Mouse (Mus musculus): Measurements from ENCODE around the gene Snurf. TPM values are rescaled to one million over a fixed set of nuclear protein-coding genes. Genes with fewer than 3 reads are reported as not detected.

Gene Snurf
- 1,000 to 10,000 TPM; 2,171 to 2,453 (median 2,384) TPM for total RNA-seq (2022)

GRCm38 (mm10) chr7:60004606-60005330, at the start of gene Snurf, which contains the start of gene Gm38393:
Gene Snurf, minus strand, starts transcription at chr7:60005049.
Gene Gm38393, minus strand, starts transcription at chr7:60005064.
- DNase-seq (ENCODE audit: low spot score in 2 of 2), result peak; percentile 77 to 79

GRCm38 (mm10) chr7:60047481-60048201, 42.8 kb upstream of the Snurf start:
- DNase-seq (ENCODE audit: low spot score in 2 of 2), result peak; percentile 43 to 46

DNA sequence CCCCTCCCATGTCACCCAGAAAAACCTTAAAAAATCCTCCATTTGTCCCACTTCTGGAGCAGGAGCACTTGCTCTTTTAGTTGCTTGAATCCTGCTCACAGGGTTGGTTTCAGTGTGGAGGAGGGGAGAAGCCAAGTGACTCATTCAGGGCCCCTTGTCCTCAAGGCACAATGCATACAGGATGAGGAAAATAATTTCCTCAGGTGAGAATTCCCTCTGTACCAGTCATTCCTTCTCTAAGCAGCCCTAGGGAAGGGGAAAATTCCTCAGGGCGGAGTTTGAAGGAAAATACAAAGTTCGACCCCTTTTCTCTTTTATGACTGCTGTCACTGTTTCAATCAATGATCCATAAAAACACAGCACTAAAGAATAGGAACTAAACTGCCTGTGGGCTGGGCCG, 8.3 kb upstream of the Snurf start:
- DNase-seq (ENCODE audit: low spot score in 2 of 2), result no peak

GRCm38 (mm10) chr7:60007727-60008360, 3.0 kb upstream of the Snurf start:
- DNase-seq (ENCODE audit: low spot score in 2 of 2), result no peak

DNA sequence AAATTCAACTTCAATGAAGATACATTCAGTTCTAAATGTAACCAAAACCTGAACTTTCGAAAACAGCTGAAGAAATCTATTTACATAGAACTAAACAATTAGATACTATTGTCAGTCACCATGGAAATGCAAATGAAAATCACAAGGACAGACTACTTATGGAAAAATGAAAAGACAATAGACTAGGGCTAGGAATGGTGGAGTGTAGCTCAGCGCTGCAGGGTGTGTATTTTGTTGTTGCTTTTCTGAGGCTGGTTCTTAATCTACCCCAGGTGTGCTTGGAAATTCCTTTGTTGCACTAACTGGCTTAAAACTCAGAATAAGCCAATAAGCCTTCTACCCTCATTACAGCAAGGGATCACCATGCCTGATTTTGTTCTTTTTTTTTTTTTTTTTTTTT, 1.4 kb upstream of the Snurf start:
- no peak for DNase-seq (ENCODE audit: low spot score in 2 of 2)

DNA sequence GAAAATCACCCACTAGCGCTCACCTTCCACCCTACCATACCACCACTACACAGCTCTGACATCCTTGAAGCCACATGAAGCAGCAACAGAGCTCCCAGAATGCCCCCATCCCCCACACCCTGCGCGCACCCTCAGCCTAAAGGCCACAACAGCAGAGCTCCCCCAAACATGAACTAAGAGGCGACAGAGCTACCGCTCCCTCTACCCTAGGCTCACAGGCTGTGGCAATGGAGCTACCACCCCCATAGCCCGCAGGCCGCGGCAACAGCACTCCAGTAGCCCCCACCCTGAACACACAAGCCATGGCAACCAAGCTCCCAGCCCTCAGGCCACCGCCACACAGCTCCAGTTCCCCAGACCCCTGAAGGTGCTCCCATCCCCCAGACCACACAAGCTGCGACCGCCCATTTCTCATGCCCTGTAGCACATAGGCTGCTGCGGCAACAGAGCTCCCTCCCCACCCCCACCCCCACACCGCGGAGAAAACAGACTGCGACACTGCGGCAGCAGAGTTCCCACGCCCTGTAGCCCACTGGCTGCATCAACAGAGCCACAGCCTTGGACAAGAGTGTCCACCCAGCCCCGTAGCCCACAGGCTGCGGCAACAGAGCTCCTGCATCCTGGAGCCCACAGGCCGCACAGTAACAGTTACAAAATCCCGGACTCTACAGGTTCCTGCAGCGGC, 786 bp downstream of the Snurf start:
- DNase-seq (ENCODE audit: low spot score in 2 of 2), result peak; percentile 6 to 35

GRCm38 (mm10) chr7:60003006-60003865, 1.6 kb downstream of the Snurf start:
- DNase-seq (ENCODE audit: low spot score in 2 of 2), result peak; percentile 3 to 31

- no peak for DNase-seq (ENCODE audit: low spot score in 2 of 2)
These were observed 26.2 kb downstream of the Snurf start for GRCm38 (mm10) chr7:59978646-59979045.

Other genes with a start within 250 kb of the Snurf start
- gene Gm38393, start within 50 bp of the Snurf start, total RNA-seq (2022), result 10 to 100 TPM; 64.5 to 68.4 (median 64.9) TPM
- gene Snrpn, start 135.2 kb upstream of the Snurf start, total RNA-seq (2022), result 100 to 1,000 TPM; 840 to 909 (median 873) TPM